ENCODE assay signal across 19 mouse cellular contexts in the genomic region with DNA sequence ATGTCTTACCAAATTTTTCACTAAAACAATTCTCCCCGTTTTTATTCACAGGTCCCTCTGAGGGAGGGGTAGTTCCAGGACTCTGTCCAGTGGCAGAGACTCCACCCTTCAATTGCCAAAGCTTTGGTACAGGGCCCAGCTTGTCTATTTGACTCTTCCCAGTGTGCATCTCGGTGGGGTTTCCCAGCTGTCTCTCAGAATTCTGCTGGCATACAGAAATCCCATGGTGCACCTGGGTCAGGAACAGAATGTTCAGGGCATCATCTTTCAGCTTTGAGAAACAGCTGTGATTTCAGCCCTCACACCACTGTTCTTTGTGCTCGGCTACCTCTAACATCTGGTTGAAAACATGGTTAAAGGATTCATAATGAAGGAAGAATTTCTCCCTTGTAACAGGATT.
A peak's percentile ranks its signal among the peaks of the same experiment; 100 is the strongest.
DNase-seq lines count a peak whose midpoint lies in the region; ATAC-seq and TF ChIP-seq lines count a peak whose summit lies in the region.
"Had no signal": no experiment of that assay in that cellular context is flagged by ENCODE, and none has a peak within 500 bp of the region (broad histone marks: within the 10 kb centered on the region; RNA-seq: fewer than 3 reads in every experiment).

No protein-coding gene starts in this region.

- no peak overlapping the region for H3K9ac ChIP-seq in heart, adult 2 months (ENCODE audit: low read depth, low read length)
- no peak overlapping the region for H3K9ac ChIP-seq in midbrain, postnatal 0 days (replicated peaks; ENCODE audit: low read length, poor library complexity, severe bottlenecking)
- no peak overlapping the region for H3K9ac ChIP-seq in midbrain, embryonic 15.5 days
- H3K9ac ChIP-seq: embryonic facial prominence, embryonic 12.5 days; forebrain, embryonic 15.5 days; heart, embryonic 15.5 days; hindbrain, embryonic 14.5 days; liver, embryonic 12.5 days; lung, embryonic 14.5 days; stomach, embryonic 15.5 days had no signal

- H3K9me3 ChIP-seq in midbrain, postnatal 0 days (ENCODE audit: low read length), result no peaks in the 10 kb centered on the region
- no peaks in the 10 kb centered on the region for H3K9me3 ChIP-seq in midbrain, embryonic 15.5 days
- no peaks in the 10 kb centered on the region for H3K9me3 ChIP-seq in hindbrain, embryonic 10.5 days
- H3K9me3 ChIP-seq: embryonic facial prominence, embryonic 12.5 days; forebrain, embryonic 15.5 days; heart, embryonic 15.5 days; stomach, embryonic 15.5 days had no signal

- no peaks in the 10 kb centered on the region; the same call in 1 of the 2 replicates for H3K4me1 ChIP-seq in heart, adult 2 months (ENCODE audit: control insufficient read depth, insufficient read depth, low read length)
- peaks cover 4% of the 10 kb centered on the region; the same call in 1 of the 2 replicates for H3K4me1 ChIP-seq in midbrain, postnatal 0 days (ENCODE audit: insufficient read depth, low read length)
- H3K4me1 ChIP-seq in midbrain, embryonic 15.5 days, result peaks cover 7% of the 10 kb centered on the region
- H3K4me1 ChIP-seq in hindbrain, embryonic 10.5 days (replicated peaks), result peaks cover 11% of the 10 kb centered on the region
- H3K4me1 ChIP-seq: embryonic facial prominence, embryonic 12.5 days; heart, embryonic 15.5 days; liver, embryonic 12.5 days; stomach, embryonic 15.5 days had no signal

- H3K4me3 ChIP-seq in heart, adult 2 months, result no peak overlapping the region
- H3K4me3 ChIP-seq in midbrain, postnatal 0 days (ENCODE audit: low read depth, low read length), result no peak overlapping the region
- H3K4me3 ChIP-seq in midbrain, embryonic 15.5 days, result no peak overlapping the region
- no peak overlapping the region for H3K4me3 ChIP-seq in hindbrain, embryonic 10.5 days
- H3K4me3 ChIP-seq: embryonic facial prominence, embryonic 12.5 days; forebrain, embryonic 15.5 days; heart, embryonic 15.5 days; liver, embryonic 12.5 days; stomach, embryonic 15.5 days had no signal

- intact Hi-C loops in heart, adult 2 months (cut with DNase I), result no loop called here
- intact Hi-C loops in heart, postnatal 25 days (cut with DNase I), result no loop called here

- no peak overlapping the region for H3K27ac ChIP-seq in heart, adult 2 months
- no peak overlapping the region for H3K27ac ChIP-seq in midbrain, postnatal 0 days (ENCODE audit: low read depth, low read length)
- no peak overlapping the region for H3K27ac ChIP-seq in midbrain, embryonic 15.5 days
- no peak overlapping the region for H3K27ac ChIP-seq in hindbrain, embryonic 10.5 days
- H3K27ac ChIP-seq: embryonic facial prominence, embryonic 12.5 days; forebrain, embryonic 15.5 days; heart, embryonic 15.5 days; hindbrain, embryonic 14.5 days; liver, embryonic 12.5 days; stomach, embryonic 15.5 days had no signal

- H3K4me2 ChIP-seq in midbrain, postnatal 0 days (ENCODE audit: low read depth, low read length, poor library complexity, severe bottlenecking), result no peak overlapping the region
- H3K4me2 ChIP-seq in midbrain, embryonic 15.5 days, result no peak overlapping the region
- H3K4me2 ChIP-seq: embryonic facial prominence, embryonic 12.5 days; forebrain, embryonic 15.5 days; heart, embryonic 15.5 days; hindbrain, embryonic 14.5 days; liver, embryonic 12.5 days; lung, embryonic 14.5 days; stomach, embryonic 15.5 days had no signal

- DNase-seq in heart, adult 2 months, result peak; percentile 11 to 24
- no peak for DNase-seq in heart, postnatal 4 days
- DNase-seq in midbrain, postnatal 0 days (ENCODE audit: low spot score), result peak; percentile 17
- DNase-seq in heart, postnatal 25 days (ENCODE audit: low spot score), result peak; percentile 5
- no peak for DNase-seq in hindbrain, embryonic 10.5 days (ENCODE audit: low spot score)
- DNase-seq in layer of hippocampus, postnatal 14 days (ENCODE audit: low spot score in 2 of 2), result no peak
- DNase-seq: B cell, adult 2 months; cerebellum, adult 9-10 months; kidney, adult 9 months; kidney, postnatal 25 days; lung, embryonic 14.5 days; right cerebral cortex, postnatal 25 days had no signal

- ATAC-seq in midbrain, postnatal 0 days (ENCODE audit: low FRiP score), result no peak
- ATAC-seq in midbrain, embryonic 15.5 days (replicated peaks), result no peak
- ATAC-seq: forebrain, embryonic 15.5 days; liver, embryonic 12.5 days had no signal

- H3K36me3 ChIP-seq in heart, adult 2 months (ENCODE audit: control insufficient read depth, insufficient read depth, low read length), result no peaks in the 10 kb centered on the region
- no peaks in the 10 kb centered on the region for H3K36me3 ChIP-seq in midbrain, postnatal 0 days (ENCODE audit: insufficient read depth, low read length)
- H3K36me3 ChIP-seq in midbrain, embryonic 15.5 days (replicated peaks), result no peaks in the 10 kb centered on the region
- no peaks in the 10 kb centered on the region for H3K36me3 ChIP-seq in hindbrain, embryonic 10.5 days
- H3K36me3 ChIP-seq: embryonic facial prominence, embryonic 12.5 days; forebrain, embryonic 15.5 days; heart, embryonic 15.5 days; liver, embryonic 12.5 days; stomach, embryonic 15.5 days had no signal

- no peak for TF ChIP-seq CTCF in heart, adult 2 months (IDR thresholded peaks at IDR 0.05)
- TF ChIP-seq CTCF in midbrain, postnatal 0 days (IDR thresholded peaks at IDR 0.05), result no peak

- TF ChIP-seq POLR2A in heart, adult 2 months (IDR thresholded peaks at IDR 0.05; ENCODE audit: insufficient read depth, low read depth, low read length), result no peak

- WGBS in heart, adult 2 months, result 56% methylated on average over 3 of the region's 3 CpGs
- WGBS in midbrain, postnatal 0 days, result 64% methylated on average over 3 of the region's 3 CpGs
- 63% methylated on average over 3 of the region's 3 CpGs for WGBS in midbrain, embryonic 15.5 days
- 74% methylated on average over 3 of the region's 3 CpGs for WGBS in hindbrain, embryonic 10.5 days

- no peak for TF ChIP-seq EP300 in heart, adult 2 months (IDR thresholded peaks at IDR 0.05; ENCODE audit: insufficient read depth, low read depth, low read length)

- H3K27me3 ChIP-seq in heart, adult 2 months (ENCODE audit: control insufficient read depth, insufficient read depth, low read length), result no peaks in the 10 kb centered on the region
- no peaks in the 10 kb centered on the region for H3K27me3 ChIP-seq in midbrain, postnatal 0 days (ENCODE audit: insufficient read depth, low read length)
- H3K27me3 ChIP-seq in midbrain, embryonic 15.5 days (replicated peaks), result no peaks in the 10 kb centered on the region
- H3K27me3 ChIP-seq in hindbrain, embryonic 10.5 days (ENCODE audit: insufficient read depth, poor library complexity, severe bottlenecking), result no peaks in the 10 kb centered on the region
- H3K27me3 ChIP-seq: embryonic facial prominence, embryonic 12.5 days; forebrain, embryonic 15.5 days; heart, embryonic 15.5 days; liver, embryonic 12.5 days; stomach, embryonic 15.5 days had no signal

- H3K79me2 ChIP-seq in heart, adult 2 months (replicated peaks; ENCODE audit: control insufficient read depth, insufficient read depth, low read length), result no peaks in the 10 kb centered on the region

Comparison
In these comparisons a context has a peak if more than half of its experiments do, and no peak if none do; other contexts are left out.
1. DNase-seq: peak in heart, adult 2 months (2 of 2), midbrain, postnatal 0 days (single experiment) and heart, postnatal 25 days (single experiment); none in heart, postnatal 4 days (single experiment), hindbrain, embryonic 10.5 days (single experiment) and layer of hippocampus, postnatal 14 days (0 of 2).